Mouse (Mus musculus): Measurements from ENCODE around the gene Lrrc28. TPM values are rescaled to one million over a fixed set of nuclear protein-coding genes. Genes with fewer than 3 reads are reported as not detected.

Lrrc28 gene
- total RNA-seq, 2 experiments from 2014 or later = 36.9 to 38.1 TPM

DNA sequence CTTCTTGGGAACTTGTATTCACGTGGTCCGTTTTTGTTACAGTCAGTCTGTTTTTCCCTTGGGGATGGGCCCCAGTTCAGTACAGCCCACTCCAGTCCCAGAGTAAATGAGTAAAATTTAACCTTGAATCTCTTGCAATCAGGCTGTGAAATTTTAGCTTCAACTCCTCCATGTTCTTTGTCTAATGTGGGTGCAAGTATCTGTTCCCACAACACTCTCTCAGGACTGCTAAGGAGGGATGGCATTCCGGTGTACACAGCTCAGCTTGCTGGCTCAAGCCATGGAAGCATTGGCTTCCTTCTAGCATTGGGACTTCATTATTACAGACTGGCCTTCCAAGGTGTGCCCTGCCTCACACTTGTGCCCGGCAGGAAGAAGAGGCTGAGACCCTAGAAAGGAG, 142.4 kb downstream of the Lrrc28 start:
- DNase-seq (ENCODE audit: extremely low spot score in 1 of 2, low spot score in 2 of 2) = no peak
- Histone ChIP-seq H3K27ac (no peak overlapping the region), H3K4me3 (no peak overlapping the region)
- intact Hi-C loops (cut with DNase I) = loop anchor here (5.0 kb wide), 1 partner anchor 110 kb away; no protein-coding TSS in a partner anchor
- TF ChIP-seq CTCF (IDR thresholded peaks at IDR 0.05) = no peak

DNA sequence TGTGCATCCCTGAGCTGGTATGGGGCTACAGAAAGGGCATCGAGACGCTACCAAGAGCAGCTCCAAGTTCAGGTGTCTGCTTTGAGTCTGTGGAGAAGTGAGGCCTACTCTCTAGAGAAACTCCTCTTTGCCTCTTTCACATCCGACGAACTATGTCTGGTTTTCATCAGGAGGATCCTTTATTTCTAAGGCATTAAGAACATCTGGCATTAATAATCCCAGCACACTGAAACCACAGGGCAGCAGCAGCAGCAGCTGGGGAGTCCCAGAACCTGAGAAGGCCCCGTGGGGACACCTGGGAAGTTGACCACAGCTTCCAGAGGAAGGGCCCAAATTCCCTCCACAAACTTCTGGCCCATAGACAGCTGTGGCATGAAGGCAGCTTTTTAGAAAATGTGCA, 144.2 kb downstream of the Lrrc28 start:
- no peak for DNase-seq (ENCODE audit: extremely low spot score in 1 of 2, low spot score in 2 of 2)
- intact Hi-C loops (cut with DNase I) = loop anchor here (5.0 kb wide), 1 partner anchor 109 kb away; no protein-coding TSS in a partner anchor
- H3K4me3 ChIP-seq = no peak overlapping the region
- TF ChIP-seq CTCF (IDR thresholded peaks at IDR 0.05) = no peak
- H3K27ac ChIP-seq = no peak overlapping the region

DNA sequence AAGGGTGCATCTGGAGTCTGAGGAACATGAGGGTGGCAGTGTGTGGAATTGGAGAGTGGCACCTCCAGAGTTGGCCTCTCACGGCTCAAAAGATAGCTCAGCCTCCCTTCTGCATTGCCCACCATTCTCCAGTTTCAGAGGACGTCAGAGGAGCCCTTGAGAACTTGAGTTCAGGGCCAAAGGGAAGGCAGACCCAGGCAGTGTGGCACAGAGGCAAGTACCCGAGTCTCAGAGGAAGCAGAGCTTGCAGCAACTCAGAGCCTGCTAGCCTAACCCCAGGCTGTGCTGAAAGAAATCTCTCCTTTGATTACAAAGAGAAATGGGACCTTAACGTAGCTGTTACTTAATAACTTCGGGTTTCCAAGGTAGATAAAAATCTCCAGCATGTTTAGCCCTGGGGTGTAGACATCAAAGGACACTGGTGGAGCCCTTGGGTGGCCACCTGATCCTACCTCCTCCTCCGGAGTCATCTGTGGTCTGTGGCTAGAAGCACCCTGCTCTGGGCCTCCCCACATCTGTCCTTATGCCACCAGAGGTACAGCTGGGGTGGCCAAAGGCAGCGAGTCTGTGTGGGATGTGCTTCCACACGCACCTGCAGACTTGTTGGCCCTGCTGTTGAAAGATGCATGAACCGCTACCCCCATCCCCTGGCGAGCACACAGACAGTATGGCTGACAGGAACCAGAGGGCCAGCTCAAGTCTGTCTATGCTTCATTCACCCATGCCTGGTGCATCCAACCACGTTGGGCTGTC, 144.8 kb downstream of the Lrrc28 start:
- Histone ChIP-seq H3K27ac (no peak overlapping the region), H3K4me3 (no peak overlapping the region)
- DNase-seq (ENCODE audit: extremely low spot score in 1 of 2, low spot score in 2 of 2) = no peak
- no peak for TF ChIP-seq CTCF (IDR thresholded peaks at IDR 0.05)
- intact Hi-C loops (cut with DNase I) = loop anchor here (5.0 kb wide), 1 partner anchor 108 kb away; no protein-coding TSS in a partner anchor

DNA sequence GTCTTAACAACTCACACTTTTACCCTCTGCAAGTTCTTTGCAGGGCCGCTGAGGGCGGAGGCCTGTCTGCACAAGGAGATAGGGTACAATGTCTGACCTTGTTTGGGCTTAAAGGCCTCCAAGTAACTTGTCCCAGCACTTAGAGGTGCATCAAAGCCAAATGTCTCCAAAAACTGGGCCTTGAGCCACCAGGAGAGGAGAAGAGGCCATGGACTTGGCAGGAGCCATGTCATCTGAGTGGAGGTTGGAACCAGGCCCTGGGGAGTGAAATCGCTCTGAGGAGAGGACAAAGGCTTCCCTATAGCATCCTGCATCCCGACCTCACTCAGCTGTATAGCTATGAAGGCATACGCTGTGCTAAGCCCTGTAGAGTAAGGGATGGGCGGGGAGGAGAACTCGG, 145.6 kb downstream of the Lrrc28 start:
- TF ChIP-seq CTCF (IDR thresholded peaks at IDR 0.05) = no peak

DNA sequence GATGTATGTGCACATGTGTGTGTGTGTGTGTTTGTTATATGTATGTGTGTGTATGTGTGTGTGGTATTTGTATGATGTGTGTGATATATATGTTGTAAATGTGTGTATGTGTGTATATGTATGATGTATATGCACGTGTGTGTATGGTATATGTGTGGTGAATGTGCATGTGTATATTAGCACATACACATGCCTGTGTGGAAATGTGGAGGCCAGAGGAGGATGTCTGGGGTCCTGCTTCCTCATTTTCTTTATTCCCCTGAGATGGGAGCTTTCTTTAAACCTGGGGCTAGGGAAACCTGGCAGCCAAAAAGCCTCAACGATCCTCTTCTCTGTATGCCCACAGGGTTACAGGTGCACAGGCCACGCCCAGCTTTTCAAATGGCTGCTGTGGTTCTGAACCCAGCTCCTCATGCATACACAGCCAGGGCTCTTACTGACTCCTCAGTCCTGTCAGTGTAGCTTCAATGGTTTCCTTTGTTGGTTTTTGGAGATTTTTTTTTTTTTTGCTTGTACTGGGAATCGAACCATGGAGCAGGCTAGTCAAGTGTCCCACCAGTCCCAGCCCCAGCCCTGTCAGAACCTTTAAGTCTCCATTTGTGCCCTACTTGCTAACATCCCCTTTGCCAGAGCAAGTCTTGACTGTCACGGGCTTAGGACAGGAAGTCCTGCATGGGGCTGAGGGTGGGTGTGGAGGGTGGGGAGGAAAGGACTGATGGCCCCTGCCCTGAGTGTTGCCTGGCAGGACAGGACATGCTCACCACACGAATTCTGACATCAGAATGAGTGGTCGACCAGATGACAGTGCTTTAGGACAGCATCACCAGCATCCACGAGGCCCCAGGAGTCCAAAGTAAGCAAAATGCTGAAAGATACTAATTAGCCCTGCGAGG, 151.0 kb downstream of the Lrrc28 start:
- TF ChIP-seq CTCF (IDR thresholded peaks at IDR 0.05) = no peak
- no peak overlapping the region for H3K27ac ChIP-seq
- no peak for DNase-seq (ENCODE audit: extremely low spot score in 1 of 2, low spot score in 2 of 2)
- intact Hi-C loops (cut with DNase I) = no loop called here
- no peak overlapping the region for H3K4me3 ChIP-seq

More for the DNA sequence above, 145.6 kb downstream of the Lrrc28 start:
- no peak overlapping the region for H3K27ac ChIP-seq
- H3K4me3 ChIP-seq = no peak overlapping the region
- no peak for DNase-seq (ENCODE audit: extremely low spot score in 1 of 2, low spot score in 2 of 2)
- intact Hi-C loops (cut with DNase I) = no loop called here

DNA sequence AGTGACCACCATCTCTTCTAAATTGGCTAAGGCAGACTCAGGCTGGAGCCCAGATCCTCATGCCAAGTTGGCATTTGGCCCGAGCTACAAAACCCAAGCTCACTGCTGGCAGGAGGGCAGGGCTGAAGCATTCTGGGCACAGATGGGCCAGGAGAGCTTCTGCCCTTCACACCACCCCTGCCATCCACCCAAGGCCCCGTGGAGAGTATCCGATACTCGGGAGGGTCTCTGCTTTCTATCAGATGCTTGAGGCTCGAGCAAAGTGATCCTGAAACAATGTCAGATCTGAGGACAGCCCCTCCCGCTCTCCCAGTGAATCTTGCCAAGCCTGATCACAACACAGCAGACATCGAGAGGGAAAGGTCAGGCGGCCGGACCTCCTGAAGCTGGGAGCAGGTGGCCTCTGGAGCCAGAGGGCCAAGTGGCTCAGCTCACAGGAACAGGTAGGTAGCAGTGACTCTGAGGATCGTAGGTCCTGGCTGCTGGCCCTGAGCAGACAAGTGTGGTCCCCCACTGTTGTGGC, 157.1 kb downstream of the Lrrc28 start:
- Histone ChIP-seq H3K27ac (no peak overlapping the region), H3K4me3 (no peak overlapping the region)
- no peak for TF ChIP-seq CTCF (IDR thresholded peaks at IDR 0.05)
- intact Hi-C loops (cut with DNase I) = no loop called here
- peak in 1 of 2 experiments; percentile 47 for DNase-seq (ENCODE audit: extremely low spot score in 1 of 2, low spot score in 2 of 2)

DNA sequence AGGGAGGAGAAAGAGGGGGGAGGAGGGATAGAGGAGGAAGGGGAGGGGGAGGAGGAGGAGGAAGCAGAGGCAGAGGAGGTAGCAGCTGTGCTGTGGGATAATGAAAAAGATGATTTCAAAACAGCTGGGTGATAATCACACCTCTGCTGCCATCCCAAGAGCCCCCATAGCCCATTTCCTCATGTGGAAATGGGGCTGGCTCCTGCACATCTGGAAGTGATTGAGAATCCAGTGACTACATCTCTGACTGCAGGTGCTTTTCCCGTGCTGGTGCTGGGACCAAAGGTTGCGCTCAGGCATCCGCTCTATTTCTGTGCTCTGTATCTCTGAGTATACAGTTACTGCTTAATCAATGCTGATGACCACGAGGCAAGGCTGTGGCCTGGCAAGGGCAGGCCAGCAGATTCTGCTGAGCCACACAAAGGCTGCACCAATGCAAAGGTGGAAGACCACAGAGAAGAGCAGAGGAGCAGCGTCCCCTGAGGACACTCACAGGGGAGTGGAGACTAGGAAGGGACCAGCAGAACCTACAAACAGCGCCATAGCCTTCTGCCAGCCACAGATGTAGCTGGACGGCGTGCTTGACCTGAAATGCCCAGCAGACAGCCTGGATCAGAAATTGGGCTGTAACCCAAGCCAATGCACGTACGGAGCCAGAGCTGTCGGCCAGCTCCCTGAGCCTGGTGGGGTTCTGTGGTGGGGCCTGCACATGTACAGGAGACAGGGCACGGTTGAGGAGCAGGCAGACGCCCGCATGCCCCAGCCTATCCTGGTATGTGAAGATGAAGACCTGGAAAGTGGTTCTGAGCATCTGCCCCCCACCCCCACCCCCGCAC, 157.9 kb downstream of the Lrrc28 start:
- no peak overlapping the region for H3K4me3 ChIP-seq
- no peak overlapping the region for H3K27ac ChIP-seq
- no peak for DNase-seq (ENCODE audit: extremely low spot score in 1 of 2, low spot score in 2 of 2)
- no peak for TF ChIP-seq CTCF (IDR thresholded peaks at IDR 0.05)
- intact Hi-C loops (cut with DNase I) = no loop called here

DNA sequence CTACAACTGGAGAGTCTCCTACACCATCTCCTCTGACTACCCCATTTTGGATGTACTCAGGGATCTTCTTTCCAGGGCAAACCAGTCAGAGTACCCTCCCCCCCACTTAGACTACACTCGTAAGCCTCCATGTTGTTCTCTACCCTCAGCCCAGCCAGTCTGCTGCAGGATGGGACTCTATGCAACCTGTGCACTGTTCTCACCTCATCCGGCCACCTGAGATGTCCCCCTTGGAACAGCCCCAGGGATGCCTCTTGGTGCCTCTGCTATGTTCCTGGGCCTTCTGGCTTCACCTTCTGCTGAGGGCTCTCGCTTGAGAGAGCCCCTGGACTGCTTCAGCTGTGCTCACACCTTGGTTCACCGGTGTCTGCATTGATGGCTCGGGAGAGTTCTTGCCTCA, 158.7 kb downstream of the Lrrc28 start:
- no peak for TF ChIP-seq CTCF (IDR thresholded peaks at IDR 0.05)
- DNase-seq (ENCODE audit: extremely low spot score in 1 of 2, low spot score in 2 of 2) = no peak
- H3K4me3 ChIP-seq = no peak overlapping the region
- intact Hi-C loops (cut with DNase I) = no loop called here
- no peak overlapping the region for H3K27ac ChIP-seq

DNA sequence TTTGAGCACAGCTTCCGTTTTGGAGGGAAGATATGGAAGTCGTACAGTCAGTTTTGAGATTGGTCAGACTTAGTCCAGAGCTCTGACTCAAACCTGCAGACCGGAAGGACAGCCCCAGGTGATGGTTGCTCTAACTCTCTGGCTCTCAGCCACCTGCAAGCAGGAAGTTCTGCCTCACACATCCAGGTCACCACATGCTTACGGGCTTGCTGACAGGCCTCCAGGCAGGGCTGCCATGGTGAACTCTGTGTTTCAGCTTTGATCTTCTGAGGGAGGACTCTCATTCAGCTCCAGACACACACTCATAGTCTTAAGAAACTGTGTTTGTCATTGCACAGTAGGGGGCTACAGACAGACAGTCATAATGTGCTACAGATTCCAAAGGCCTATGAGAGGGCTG, 161.4 kb downstream of the Lrrc28 start:
- no peak for TF ChIP-seq CTCF (IDR thresholded peaks at IDR 0.05)
- intact Hi-C loops (cut with DNase I) = no loop called here
- Histone ChIP-seq H3K4me3 (no peak overlapping the region), H3K27ac (no peak overlapping the region)
- no peak for DNase-seq (ENCODE audit: extremely low spot score in 1 of 2, low spot score in 2 of 2)

DNA sequence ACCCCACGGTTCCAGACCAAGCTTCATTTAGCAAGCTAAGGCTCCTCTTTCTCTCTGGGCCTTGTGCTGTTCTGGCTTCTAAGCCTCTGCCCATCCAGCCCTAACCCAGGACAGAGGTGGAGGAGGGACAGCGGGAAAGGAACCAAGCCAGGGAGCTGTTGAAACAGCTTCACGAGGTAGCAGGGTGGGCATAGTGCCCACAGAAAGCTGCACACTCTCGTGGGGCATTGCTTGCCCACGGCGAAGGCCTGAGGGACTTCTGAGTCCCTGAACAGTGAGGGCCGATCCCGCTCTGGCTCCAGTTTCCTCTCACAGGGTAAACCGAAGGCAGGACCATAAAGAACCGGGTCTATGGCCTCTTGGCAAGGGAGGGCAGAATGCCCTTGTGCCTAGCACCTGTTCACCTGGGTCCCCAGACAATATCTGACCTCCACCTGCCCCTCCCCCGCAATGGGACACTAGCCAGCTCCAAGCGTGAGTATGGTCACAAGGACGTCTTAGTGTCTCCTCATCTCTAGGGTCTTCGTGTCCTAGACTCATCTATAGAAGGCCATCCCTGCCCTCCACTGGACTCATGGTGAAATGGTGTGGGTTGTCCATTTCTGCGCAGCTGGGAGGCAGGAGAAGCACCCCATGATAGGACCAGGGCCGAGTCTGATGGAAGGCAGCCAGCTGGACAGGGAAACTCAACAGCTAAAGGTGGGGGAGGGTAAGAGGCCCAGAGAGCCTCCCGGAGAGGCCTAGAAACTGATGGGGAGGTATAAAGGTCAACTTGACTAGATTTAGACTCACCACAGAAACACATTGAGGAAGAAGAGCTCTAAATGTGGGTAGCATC, 165.3 kb downstream of the Lrrc28 start:
- Histone ChIP-seq H3K4me3 (no peak overlapping the region), H3K27ac (no peak overlapping the region)
- no peak for DNase-seq (ENCODE audit: extremely low spot score in 1 of 2, low spot score in 2 of 2)
- intact Hi-C loops (cut with DNase I) = no loop called here
- TF ChIP-seq CTCF (IDR thresholded peaks at IDR 0.05) = no peak
